Mouse (Mus musculus) kidney, postnatal 36 days (tissue): ENCODE results near the gene F2rl2.

Source experiments
- DNase-seq, 2 experiments: peaks; one replicate each; pipeline ENCODE4 v3.0.0; 2021 to 2022; ENCODE audit warnings: mixed read lengths in 2 of 2

The F2rl2 gene

DNA sequence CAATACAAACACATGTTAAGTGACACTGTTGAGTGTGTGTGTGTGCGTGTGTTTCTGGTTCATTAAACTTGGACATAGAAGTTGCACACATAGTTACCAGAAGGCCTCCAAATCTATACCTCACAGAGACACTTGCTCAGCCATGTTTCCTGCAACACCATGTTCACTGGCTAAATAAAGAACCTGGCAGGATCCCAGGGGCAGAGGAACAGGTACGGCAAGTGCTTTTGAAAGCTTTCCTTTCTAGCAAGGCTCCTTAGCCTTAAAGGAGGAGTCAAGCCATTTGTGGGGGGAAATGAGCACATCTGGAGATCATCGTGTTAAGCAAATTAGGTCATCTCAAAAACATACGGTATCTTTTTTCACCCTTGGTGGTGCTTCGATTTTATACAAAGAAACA, 6.7 kb downstream of the F2rl2 start:
- no peak for DNase-seq

DNA sequence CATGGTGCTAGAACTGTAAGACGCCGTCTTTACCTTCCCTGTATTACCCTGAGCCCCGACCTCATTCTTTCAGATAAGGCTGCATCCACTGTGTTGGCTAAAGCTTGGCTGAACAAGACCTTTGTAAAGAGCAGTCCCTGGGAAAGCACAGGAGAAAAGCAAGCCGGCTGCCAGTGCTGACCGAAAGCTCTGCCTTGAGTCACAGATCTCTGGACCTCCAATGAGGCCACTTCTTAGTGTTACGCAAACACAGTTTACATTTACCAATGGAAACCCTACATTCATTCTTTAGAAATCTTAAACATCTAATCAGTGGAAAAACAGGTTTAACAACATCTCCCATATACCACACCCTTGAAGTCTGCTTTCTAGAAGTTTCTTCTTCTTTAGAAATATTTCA, 8.9 kb downstream of the F2rl2 start:
- no peak for DNase-seq

DNA sequence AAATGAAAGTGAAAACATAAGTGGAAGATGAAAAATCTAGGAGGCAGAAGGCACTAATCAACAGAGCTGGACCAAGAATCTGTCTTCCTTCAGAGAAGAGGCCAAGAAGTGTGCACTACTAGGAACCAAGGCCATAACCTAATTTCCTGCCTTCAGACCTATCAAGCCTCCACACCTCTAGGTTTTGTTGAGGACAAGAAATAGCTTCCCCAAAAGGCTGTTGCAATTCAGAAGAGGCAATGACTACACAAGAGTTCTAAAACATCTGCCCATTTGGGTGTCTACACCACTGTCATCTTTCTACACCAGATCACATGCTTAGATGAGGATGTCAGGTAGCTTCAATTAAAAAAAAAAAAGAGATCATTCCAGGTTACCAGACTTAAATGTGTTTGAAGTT, 15.4 kb downstream of the F2rl2 start:
- no peak for DNase-seq

DNA sequence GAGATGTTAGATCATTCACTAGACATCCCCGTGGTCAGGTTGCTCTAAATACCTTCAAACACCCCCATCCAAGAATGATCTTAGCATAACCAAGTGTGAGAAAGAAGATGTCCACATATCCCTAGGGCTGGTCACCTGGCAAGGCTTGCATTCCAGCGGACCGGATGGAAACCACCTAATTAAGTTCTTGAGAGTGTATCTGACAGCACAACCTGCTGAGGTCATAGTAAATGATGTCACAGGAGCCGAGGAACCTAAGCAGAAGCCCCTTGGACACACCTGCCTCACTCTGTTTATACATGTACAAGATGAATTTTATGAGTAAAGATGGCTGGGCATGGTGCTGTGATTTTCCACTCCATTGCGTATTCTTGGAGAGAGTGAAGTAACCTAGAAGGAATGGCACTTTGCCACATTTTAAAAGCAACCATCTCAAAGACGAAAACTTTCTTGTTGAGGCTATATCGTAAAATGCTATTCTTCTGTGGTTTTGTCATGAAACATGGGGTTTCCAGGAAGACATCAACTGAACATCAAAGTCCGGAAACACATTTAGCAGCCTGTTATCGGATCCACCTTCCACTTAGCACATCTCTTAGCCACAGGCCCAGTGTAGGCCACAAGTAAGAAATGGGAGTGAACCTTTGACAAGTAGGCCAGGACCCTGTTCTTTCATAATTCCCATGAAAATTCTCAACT, 16.1 kb downstream of the F2rl2 start:
- no peak for DNase-seq

DNA sequence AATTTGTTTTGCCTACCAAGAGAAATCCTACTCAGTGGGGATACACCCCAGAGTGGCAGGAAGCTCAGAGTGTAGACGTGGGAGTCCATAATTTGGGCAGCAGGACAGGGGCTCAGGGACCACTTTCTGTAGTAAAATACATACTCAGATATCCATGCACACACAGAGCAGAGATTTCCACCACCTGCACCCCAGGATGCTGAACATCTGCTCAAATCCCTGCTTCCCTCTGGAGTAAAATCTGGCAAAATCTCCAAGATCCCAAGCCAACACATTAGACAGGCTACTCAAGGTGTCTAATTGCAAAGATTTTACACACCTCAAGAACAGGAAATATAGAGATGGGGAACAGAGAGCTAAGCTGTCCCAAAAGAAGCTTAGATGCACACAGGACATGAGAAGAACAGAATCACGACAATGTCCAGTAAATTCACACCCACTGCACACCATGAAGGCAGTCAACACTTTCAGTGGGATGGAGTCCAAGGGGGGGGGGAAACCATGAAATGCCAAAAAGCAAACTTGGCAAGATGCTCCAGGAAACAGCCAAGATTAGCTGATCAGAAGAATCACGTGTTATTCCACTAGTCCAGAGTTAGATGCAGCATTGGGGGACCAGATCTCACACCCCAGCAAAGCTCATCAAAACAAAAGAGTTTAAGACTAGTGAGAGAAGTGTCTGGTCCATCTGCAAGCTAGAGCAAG, 17.8 kb downstream of the F2rl2 start:
- DNase-seq, result no peak

- DNase-seq, result no peak
Observed at GRCm38 (mm10) chr13:95715356-95715755, 18.7 kb downstream of the F2rl2 start.

GRCm38 (mm10) chr13:95719320-95720232, 22.9 kb downstream of the F2rl2 start:
- DNase-seq, result peak; percentile 59 to 78

GRCm38 (mm10) chr13:95730491-95730890, 33.8 kb downstream of the F2rl2 start:
- no peak for DNase-seq

DNA sequence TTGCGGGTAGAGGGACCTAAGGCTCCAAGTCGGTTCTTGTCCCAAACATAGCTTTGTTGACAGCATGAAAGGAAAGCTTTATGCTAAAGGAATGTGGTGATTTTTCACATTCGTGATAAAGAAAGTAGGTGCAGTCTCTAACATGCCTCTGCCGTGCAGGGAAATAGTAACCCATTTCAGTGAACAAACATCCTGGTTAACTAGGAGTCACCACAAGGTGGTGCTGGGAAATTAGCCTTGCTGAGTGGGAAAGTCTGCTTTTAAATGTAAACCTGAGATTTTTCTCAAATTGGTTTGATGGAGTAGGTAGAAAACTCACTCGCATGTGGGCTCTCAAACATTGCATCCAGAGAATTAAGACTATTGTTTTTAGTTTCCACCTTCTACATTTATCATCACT, 43.0 kb downstream of the F2rl2 start:
- DNase-seq, result no peak

- no peak for DNase-seq
Observed at GRCm38 (mm10) chr13:95741813-95742689, 45.4 kb downstream of the F2rl2 start.

- DNase-seq, result no peak
Observed at GRCm38 (mm10) chr13:95742881-95743466, 46.3 kb downstream of the F2rl2 start.

DNA sequence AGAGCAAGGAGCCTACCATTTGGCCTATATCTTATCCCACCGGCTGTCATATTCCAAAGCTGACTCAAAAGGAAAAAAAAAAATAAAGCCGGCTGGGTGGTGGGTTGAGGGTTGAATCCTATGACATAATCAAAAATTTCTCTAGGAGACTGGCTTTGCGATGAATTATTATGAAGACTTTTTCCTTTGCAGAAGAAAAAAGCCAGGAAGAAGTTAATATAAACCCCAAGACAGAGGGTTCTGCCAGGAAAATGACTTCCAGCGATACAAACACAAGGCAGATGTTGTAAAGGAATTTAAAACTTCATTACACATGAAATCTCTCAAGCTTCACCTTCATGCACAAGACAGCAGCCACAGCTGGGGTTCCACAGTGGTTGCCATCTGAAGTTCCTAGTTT, 48.8 kb downstream of the F2rl2 start:
- no peak for DNase-seq

DNA sequence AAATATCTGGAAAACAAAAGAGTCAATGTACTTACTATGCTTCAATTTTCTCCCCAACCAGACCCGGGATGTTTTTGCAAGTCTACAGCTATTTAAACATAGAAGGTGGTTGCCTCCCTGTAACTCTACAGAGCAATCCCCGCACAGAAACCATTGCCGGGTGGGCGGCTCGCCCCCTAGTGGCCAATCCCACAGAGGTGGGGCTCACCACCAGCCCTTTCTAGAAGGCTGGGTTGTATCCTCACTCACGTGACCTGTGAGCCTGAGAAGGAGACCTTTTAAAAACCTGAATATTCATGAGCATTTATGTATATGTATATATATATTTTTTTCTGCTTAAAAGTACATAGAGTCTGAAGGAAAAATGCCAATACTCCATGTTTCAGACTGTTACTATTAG, 49.9 kb downstream of the F2rl2 start:
- DNase-seq, result peak; percentile 31 to 75

DNA sequence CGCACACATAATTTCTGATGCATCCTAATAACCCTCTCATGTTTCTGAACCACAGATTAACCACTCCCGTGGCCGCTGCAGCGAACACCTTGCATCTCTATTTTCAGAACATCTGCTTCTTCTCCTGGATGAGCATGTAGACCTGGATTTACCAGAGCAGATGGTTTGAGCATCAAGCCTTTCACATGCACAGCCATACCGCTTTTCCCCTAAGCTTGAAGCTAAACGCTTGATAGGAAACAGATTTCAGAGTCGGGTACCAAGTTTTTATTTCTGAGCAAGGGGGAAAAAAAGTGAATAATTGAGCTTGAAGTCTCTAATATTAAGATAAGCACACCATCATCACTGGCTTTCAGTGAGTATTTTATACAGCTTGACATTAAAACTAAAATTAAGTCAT, 50.4 kb downstream of the F2rl2 start:
- no peak for DNase-seq

DNA sequence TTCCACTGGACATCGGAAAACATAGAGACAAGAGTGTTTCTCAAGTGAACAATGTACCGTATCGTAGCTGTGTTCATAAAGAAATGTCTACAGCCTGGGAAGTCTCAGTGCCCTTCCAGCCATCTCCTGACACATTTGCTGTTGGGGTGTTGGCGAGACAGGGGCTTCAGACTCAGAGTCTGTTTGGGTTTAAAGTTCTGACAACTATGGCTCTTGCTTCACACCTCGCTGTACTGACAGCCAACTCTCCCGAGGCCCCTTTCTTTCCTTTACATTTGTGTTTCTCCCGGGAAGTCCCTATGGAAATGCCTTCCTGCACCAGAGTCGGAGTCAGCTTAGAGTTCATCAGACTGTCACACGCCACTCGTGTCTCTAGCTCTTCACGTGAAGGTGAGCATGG, 50.9 kb downstream of the F2rl2 start:
- no peak for DNase-seq
